Mouse (Mus musculus): ENCODE results near the gene Castor2. TPM values are rescaled to one million over a fixed set of nuclear protein-coding genes. Genes with fewer than 3 reads are reported as not detected.

Gene Castor2
- polyA plus RNA-seq, 1 experiment from 2014 or later, result 3.4 TPM

Other genes with a start within 250 kb of the Castor2 start
- 21.0 and 22.4 TPM in 2 replicates for gene Rcc1l, start 77.1 kb downstream of the Castor2 start, polyA plus RNA-seq (2015; fragmentation: Nextera tagmentation; extraction: Ambion mirVana)
- gene Gtf2ird2, start 84.3 kb downstream of the Castor2 start, polyA plus RNA-seq (2015; fragmentation: Nextera tagmentation; extraction: Ambion mirVana), result 4.4 and 5.9 TPM in 2 replicates
- gene Ncf1, start 129.9 kb downstream of the Castor2 start, polyA plus RNA-seq (2015; fragmentation: Nextera tagmentation; extraction: Ambion mirVana), result 9.6 and 10.3 TPM in 2 replicates
- 124 and 130 TPM in 2 replicates for gene Gtf2i, start 215.0 kb downstream of the Castor2 start, polyA plus RNA-seq (2015; fragmentation: Nextera tagmentation; extraction: Ambion mirVana)